Mouse (Mus musculus) heart, adult 10 weeks (tissue): ENCODE data around the gene Ktn1. TPM values are rescaled to one million over a fixed set of nuclear protein-coding genes. Genes with fewer than 3 reads are reported as not detected.

Source experiments
- polyA plus RNA-seq: library from polyadenylated mRNA; stranded (reverse); fragments of 350-450 nt; fragmentation: Illumina TruSeq; extraction: RNeasy Lipid Tissue Mini Kit (QIAGEN cat#74804); gene quantifications from one replicate; pipeline ENCODE4 v1.2.3, GENCODE M21; 2014; ENCODE audit warnings: low read depth, low replicate concordance

Ktn1 gene
- 163 TPM for polyA plus RNA-seq

DNA sequence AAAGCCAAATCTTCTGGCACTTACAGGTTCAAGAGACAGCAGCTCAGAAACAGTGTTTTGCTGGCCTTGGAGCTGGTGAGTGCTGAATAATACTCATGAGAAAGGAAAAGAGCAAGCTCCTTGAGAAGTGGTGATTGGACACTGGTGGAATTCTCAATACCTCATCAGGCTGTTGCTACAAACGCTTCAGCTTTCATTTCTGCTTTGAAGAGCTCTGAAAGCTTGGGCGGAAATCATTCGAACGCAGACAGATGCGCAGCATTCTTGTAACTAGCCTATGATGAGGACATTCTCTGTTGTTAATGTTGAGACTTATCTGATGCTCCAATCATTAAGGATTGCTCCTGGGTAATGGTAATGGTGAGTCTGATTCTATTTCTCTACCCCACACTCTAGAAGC lies at the start of gene Ktn1:
Gene Ktn1 (plus strand): TSS at position 231 of the 400 bp plus-strand sequence.

Other genes with a start within 250 kb of the Ktn1 start
- not detected for gene Dlgap5, start 230.0 kb upstream of the Ktn1 start, polyA plus RNA-seq
- gene Fbxo34, start 198.0 kb upstream of the Ktn1 start, polyA plus RNA-seq: 10.4 TPM
- gene Atg14, start 77.8 kb upstream of the Ktn1 start, polyA plus RNA-seq: 10.8 TPM